Mouse (Mus musculus) lung, postnatal 10 days (tissue): ENCODE data around the gene Cbln3.

Experiments
- DNase-seq: peaks from one replicate; pipeline ENCODE4 v3.0.0; 2021

The Cbln3 gene

DNA sequence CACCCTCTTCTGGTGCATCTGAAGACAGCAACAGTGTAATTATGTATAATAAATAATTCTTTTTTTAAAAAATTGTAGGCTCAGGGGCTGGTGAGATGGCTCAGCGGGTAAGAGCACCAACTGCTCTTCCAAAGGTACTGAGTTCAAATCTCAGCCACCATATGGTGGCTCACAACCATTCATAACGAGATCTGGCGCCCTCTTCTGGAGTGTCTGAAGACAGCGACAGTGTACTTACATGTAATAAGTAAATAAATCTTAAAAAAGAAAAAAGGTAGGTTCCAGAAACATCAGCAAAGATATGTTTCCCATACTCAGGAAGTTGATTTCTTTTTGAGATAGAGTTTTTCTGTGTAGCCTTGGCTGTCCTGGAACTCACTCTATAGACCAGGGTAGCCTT lies 41.4 kb downstream of the Cbln3 start:
- DNase-seq, result no peak

- DNase-seq, result peak; percentile 36
These were observed 43.3 kb downstream of the Cbln3 start for GRCm38 (mm10) chr14:55840853-55841366.

GRCm38 (mm10) chr14:55838740-55839139 lies 45.5 kb downstream of the Cbln3 start:
- no peak for DNase-seq

GRCm38 (mm10) chr14:55838312-55838711 lies 45.9 kb downstream of the Cbln3 start:
- no peak for DNase-seq

DNA sequence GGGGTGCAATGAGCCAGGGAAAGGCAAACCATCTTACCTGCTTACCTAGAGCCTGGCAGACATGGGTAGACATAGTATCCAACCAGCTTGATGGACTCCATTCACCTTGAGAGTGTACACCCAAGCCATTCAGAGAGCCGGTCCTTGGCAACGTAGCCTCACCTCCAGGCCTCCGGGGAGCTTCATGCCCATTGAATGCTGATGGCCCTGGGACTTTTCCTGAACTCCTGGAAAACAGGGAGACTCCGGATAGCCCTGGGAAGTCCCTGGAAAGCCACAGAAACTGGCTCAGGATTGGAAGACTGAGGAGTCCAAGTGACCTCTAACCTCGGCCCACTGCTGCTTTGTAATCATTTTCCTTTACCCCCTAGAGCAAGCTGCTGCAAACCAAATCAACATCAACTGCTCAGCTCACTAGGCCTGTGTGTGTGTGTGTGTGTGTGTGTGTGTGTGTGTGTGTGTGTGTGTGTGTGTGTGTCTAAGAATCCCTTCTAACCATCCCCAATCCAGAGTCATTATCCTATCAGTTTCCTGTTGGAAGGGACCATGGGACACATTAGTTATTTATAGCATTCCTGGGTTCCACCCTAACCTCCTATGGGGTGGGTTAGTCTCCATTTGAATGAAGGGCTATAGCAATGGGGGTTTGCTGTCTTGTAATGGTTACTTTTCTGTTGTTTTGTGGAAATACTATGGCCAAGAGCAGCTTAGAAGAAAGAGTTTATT lies 49.2 kb downstream of the Cbln3 start:
- DNase-seq, result peak; percentile 23

DNA sequence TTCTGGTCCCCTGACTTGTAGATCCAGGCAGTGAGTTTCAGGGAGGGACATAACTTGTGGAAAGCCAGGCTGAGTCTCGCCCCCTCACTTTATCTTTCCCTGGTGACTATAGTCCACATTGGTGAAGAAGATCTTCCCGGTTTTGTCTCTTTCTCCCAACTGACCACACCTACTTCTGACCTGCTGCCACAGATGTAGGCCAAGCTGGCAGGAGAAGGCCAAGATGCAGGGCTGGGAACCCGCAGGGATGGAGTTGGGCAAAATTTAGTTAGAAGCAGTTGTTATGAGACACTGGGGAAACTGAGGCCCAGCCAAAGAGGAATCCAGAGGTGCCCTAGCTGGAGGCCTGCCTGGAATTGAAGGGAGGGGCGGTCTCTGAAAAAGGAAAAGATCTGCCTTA lies 51.1 kb downstream of the Cbln3 start:
- DNase-seq, result no peak

DNA sequence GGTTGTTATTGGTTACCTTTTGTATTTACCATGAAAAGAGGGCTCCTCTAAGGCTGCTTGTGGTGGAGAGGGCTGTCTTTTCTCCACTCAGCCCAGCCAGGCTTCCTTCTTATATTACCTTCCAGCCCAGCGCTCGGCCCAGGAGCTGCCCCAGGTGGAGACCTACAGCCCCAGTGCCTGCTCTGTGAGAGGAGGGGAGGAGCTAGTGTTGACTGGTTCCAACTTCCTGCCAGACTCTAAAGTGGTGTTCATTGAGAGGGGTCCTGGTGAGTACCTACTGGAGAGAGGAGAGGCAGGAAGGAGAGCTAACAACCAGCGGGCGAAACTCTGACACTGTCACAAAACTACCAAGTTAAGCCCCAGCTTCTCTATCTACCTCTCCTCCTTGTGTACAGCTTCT lies 53.9 kb downstream of the Cbln3 start:
- DNase-seq, result peak; percentile 24

GRCm38 (mm10) chr14:55829854-55830253 lies 54.3 kb downstream of the Cbln3 start:
- DNase-seq, result no peak
